Mouse (Mus musculus) R1 (cell line): ENCODE data around the gene Trabd.

Experiments used
- DNase-seq: peaks from one replicate; pipeline ENCODE4 v3.0.0-alpha.2; 2018; ENCODE audit warnings: low read depth, low spot score

Gene Trabd

DNA sequence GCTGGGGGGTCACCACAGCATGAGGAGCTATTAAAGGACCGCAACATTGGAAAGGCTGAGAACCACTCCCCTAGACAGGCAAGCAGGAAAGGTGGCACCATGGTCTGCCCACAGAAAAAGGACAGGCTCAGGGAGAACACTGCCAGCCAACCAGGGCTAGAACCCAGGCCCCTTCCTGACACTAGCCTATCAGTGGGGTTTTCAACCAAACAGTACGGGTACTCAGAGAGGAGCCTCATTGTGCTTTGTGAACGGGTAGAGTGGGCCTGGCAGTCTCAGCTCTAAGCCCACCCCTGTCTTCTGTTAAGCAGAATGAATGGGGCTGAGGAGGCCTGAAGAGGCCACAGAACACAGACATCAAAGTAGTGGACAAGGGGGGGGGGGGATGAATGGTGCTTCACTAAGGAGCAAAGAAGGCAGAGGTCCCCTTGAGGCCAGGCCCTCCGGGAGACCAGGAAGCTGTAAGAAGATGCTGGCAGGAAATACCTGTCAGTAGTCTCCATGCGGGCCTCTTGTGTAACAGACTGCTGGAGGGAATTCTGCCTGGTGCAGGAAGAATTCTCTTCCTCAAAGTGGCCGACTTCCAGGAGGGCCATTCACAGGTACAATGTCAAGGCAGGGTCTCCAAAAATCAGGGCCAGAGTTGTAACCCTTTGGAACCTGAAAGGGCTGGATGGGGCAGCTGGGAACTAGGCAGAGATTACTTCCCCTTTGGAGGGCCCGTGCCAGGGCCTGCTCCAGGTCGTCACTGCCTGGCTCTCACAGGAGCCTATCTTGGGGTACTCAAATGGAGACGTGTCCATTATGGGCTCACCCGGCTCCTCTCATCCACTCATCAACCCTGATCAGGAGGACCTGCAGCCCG lies at the start of gene Trabd:
Gene Trabd, plus strand, starts transcription at position 512 of the 865 bp plus-strand sequence.
- no peak for DNase-seq

DNA sequence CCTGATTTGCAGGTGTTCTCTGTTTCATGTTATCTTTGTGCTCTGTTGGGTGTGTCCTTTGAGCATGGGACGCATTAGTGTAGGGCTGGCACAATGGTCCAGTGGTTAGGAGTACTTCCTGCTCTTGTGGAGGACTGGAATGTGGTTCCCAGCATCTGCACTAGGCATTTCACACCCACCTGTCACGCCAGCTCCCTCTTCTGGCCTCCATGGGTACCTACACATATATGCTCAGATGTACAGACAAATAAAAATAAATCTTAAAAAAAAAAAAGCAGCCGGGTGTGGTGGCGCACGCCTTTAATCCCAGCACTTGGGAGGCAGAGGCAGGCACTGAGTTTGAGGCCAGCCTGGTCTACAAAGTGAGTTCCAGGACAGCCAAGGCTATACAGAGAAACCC lies 30.5 kb upstream of the Trabd start:
- peak; percentile 75 for DNase-seq

DNA sequence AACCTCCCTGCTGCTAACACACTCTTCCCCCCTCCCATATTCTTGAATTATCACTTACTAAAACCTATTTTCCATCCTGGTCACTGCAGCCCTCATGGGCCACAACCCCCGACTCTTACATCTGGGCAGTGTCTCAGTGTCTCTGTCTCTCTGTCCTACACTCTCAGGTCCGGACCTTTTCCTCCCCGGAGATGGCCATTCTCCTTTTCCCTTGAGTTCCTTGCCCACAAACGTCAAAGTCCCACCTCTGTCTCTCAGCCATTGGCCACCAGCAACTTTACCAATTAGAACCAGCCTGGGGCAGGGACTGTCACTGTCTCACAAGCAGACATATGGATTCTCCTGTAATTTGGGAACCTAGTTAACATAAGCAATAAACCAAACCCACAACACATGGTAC lies 28.6 kb upstream of the Trabd start:
- DNase-seq: no peak

DNA sequence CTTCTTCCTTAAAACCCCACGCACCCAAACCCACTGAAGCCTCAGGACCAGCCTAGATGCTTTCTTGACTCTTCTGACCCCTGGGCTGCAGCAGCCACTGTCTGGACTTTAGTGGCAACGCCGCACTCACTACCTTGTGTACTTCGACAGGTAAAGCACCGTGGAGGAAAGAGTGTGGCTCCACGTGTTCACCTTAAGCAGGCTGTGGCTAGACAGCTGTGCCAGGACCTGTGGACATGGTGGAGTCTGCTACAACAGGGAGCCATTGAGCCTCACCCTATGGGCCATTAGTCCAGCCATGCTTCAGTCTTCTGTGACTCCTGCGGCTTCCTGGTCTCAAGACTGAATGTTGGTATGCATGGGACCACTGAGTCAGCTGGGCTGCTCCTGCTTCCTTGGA lies 20.3 kb upstream of the Trabd start:
- no peak for DNase-seq

DNA sequence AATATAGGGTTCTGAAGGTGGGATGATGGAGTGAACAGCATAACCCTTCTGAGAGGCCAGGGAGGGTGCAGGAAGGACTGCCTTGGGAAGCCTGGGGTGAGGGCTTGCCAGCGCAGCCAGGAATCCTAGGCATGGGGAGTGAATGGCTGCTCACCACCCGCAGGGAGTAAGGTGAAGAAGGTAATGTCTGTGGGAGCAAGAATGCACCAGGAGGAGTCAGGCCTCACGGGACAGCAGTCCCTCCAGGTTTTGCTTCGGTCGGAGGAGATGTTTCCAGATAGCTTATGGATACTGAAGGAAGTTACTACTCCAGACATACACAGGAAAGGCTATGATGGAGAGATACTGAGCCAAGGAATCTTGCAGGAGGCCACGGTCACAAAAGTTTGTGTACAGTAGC lies 16.2 kb upstream of the Trabd start:
- no peak for DNase-seq

DNA sequence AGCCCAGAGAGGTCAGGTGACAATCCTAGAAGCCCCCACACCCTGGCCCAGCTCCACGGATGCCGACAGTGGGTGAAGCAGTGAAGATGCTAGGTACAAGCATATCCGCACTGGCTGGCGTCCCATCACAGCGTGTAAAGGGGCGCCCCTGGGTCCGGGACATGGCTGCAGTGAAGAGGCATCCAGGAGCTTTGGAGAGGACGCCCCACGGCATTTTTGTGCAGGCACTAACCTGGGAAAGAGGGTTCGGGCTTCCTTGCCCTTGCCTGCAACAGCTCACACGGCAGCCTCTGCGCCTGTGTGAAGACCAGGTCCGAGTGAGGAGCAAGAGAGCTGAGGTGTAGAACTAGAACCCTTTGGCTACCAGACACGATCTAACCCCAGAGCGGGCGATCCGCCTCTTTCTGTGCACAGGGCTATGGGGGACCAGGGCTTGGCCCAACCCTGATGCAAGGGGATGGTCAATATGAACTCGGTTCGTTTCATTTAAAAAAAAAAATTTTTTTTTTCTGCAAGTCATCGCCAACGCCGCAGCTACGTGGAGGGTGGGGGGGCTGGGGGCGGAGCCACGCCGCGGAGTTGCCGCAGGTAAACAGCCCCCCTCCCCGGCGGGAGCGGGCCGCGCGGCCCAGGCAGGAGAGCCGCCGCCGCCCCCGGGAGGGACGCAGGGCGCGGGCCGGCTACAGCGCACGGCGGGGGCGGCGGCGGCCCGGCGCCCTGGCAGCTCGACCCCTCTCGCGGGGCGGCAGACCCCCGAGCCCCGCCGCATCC lies 15.6 kb upstream of the Trabd start, which contains the start of gene Panx2:
Gene Panx2, plus strand, starts transcription at position 574 of the 771 bp plus-strand sequence.
- DNase-seq: peak; percentile 61

DNA sequence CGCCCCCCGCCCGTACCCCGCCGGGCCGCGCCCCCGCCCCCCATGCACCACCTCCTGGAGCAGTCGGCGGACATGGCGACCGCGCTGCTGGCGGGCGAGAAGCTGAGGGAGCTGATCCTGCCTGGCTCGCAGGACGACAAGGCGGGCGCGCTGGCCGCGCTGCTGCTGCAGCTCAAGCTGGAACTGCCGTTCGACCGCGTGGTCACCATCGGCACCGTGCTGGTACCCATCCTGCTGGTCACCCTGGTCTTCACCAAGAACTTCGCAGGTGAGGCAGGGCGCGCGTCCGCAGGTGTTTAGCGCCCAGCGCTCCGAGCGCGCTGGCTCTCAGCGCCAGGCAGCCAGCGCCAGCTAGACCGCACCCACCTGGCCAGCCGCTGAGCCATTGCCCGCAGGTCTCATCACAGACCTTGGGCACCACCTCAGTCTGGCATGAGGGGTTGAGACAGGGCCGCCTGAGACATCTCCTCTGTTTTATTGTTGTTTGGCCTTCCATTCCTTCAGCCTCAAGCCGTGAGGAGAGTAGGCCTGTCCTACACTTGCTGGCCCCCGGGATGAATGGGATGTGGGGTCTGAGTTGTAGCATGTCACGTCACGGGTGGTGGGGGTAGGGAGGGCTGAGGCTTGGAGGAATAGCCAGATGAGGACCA lies 14.8 kb upstream of the Trabd start:
- DNase-seq: peak; percentile 30

DNA sequence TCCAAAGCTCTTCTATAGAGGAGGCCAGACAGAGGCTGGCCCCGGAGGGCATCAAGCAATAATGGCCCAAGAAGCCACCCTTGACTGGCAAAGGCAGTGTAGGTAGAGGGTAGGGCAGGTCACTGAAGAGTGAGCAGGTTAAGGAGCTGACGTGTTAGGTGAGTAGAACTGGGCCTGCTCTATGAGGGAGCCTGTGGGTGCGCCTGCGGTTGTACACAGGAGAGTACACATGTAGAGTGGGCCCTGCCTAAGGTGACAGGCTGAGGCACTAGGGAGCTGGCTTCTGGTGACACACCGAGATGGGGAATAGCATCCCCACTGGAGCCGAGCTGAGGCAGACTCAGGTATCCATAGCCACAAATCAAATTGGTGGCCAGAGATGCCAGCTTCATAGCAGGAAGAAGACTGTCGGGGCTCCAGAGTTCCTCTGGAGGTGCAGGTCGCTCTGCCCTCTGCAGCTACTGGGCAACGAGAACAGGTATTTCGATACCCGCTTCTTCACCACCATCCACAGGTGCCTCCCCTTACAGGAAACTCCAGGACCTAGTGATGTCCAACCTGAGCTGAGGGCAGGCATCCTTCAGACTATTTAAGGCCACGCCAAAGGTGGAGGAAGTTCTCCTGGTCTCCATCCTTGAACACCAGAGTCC lies 14.0 kb upstream of the Trabd start:
- DNase-seq: no peak

DNA sequence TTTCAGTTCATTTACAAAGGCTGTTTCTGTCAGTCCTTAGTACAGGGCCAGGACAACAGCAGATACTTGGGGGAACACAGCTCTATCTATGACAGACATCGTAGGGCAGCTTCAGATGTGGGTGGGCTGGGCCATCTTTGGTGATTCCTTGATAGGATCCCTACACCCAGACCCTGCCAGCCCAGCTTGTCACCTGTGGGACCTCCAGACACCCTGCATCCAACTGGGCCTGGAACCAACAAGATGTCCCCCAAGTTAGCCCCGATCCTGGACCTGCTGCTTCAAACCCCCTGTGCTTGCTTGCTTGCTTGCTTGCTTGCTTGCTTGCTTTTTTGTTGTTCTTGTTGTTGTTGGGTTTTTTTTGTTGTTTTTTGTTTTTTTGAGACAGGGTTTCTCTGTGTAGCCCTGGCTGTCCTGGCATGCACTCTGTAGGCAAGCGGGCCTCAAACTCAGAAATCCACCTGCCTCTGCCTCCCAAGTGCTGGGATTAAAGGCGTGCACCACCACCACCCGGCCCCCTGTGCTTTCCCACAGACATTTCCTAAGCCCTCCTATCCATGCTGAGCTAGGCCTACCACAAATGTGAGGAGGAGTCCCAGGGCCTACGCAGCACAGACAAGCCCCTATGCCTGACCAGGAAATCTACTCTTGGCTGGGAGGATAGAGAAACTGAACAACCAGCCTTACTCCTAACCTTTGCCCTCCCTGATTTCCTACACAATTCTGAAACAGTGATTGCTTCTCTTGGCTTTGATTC lies 13.0 kb upstream of the Trabd start:
- DNase-seq: no peak

DNA sequence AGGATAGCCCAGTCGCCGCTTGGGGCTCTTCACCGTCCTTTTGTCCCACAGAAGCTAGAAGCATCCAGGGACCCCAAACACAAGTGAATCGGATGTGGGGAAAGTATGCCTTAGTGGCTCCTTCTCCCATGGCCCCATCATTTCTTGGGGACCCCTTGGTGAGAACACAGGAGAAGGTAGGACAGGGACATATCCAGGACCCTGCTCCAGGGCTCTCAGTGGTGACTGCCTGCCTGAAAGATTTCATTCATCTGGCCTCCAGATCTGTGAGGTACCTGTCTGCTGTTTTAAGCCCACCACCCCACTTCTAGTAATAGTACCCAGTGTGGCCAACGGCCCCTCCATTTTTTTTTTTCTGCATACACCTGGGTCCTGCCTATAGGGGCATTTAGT lies 12.4 kb upstream of the Trabd start:
- DNase-seq: no peak

DNA sequence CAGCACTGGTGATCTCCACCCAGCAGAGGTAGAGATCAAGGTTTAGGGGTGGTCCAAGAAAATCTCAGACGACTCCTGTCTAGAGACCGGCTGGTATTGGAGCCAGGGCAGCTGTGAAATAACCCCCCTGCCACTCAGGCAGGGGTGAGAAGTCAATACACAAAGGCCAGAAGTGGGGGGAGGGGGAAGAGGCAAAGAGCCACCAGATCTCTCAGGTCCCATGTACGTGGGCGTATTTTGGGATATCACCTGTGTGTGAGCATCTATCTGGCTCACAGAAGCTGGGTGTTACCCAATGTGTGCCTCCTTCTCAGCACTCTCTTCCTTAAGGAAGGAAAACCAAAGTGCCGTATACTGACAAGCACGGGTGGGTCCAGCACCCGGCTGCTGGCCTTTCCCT lies 11.9 kb upstream of the Trabd start:
- DNase-seq: no peak

DNA sequence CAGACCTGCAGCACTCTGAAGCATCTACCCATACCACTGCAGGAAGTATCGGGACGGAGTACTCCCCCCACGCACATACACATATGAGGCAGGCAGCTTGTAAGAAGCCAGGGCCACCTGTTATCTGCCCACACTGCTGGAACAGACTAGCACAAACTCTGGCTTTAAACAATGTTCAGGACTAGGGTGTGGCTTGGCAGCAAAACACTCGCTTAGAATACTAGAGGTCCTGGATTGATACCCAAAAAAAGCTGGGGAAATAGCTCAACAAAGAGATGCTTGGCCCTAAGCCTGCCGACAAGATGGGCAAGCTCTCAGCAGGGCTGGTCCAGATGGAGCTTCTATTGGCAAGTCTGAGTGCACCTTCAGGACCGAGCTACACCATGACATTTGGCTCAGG lies 11.4 kb upstream of the Trabd start:
- no peak for DNase-seq

DNA sequence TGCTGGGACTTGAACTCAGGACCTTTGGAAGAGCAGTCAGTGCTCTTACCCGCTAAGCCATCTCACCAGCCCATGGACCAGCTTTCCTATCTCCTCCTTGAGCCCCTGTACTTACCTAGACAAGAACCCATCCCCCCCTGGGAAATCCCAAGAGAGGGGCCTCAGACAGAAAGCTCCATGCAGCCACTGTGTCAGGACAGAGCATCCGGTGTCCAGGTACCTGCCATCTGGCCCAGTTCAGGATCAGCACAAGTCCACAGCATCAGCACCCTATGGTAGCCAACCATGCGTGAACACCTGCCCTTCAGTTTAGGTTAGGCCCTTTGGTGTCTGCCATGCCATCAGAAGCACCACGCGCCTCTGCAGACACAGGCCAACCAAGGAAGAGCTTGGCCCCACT lies 10.0 kb upstream of the Trabd start:
- no peak for DNase-seq

DNA sequence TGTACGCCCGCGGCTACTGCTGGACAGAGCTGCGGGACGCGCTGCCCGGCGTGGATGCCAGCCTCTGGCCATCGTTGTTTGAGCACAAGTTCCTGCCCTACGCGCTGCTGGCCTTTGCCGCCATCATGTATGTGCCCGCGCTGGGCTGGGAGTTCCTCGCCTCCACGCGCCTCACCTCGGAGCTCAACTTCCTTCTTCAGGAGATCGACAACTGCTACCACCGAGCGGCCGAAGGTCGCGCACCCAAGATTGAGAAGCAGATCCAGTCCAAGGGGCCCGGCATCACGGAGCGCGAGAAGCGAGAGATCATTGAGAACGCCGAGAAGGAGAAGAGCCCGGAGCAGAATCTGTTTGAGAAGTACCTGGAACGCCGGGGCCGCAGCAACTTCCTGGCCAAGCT lies 7.3 kb upstream of the Trabd start:
- peak; percentile 27 for DNase-seq

DNA sequence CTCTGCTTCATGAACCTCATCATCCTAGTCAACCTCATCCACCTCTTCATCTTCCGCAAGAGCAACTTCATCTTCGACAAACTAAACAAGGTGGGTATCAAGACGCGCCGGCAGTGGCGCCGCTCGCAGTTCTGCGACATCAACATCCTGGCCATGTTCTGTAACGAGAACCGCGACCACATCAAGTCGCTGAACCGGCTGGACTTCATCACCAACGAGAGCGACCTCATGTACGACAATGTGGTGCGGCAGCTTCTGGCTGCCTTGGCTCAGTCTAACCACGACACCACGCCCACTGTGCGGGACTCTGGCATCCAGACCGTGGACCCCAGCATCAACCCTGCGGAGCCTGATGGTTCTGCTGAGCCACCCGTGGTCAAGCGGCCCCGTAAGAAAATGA lies 6.7 kb upstream of the Trabd start:
- peak; percentile 27 for DNase-seq

DNA sequence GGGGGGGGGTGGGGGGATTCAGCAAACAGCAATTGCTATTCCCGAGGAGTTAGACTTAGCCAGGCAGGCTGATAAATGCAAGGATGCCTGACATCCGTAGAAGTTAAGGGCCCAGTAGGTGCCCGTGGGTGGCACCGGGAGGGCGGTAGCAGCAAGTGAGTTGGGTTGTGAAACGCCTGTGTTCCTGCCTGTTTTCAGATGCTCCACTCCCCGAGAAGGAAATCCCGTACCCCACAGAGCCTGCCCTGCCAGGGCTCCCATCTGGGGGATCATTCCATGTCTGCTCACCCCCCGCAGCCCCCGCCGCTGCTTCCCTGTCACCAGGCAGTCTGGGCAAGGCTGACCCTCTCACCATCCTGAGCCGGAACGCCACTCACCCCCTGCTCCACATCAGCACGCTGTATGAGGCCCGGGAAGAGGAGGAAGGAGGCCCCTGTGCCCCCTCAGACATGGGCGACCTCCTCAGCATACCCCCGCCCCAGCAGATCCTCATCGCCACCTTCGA lies 5.5 kb upstream of the Trabd start:
- DNase-seq: no peak

DNA sequence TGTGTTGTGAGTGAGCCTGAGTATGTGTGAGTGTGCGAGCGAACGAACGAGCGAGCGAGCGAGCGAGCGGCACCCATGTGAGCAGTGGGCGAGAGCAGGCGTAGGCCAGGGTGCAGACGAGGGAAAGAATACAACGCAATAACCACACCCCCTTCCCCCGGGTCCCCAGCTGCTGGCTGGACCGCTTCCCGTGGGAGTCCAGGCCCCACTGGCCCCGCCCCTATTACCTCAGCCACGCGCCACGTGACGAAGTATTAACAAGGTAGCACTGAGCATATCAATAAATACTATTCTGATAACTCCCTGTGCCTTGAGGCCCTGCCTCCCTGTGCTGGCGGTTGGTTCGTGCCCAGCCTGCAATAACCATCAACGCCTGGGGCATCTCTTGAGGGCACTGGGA lies 4.3 kb upstream of the Trabd start:
- DNase-seq: peak; percentile 26

DNA sequence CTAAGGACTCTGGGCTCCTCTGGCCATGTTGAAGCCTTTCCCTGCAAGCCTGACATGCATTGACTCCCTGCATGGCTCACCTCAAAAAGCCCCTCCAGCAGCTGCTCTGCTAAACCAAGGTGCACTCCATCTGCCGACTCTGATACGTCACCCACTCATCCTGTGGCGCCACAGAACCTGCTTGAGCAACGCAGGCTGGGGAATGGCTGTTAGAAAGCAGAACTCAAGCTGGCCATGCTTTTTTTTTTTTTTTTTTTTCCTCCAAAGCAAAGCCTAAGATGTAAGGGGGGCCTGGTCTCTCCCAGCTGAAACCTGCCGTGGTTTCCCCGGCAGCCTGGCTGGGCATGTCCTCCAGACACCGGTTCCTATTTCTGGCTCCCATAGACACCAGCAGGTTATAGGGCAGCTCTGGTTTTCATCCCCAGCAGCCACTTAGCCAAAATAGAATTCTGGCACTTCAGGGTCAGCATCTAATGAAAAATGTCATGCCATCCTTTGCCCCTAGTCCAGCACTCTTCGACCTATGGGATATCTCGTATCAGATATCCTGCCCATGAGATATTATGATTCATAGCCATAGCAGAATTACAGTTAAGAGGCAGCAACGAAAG lies 826 bp upstream of the Trabd start:
- no peak for DNase-seq

DNA sequence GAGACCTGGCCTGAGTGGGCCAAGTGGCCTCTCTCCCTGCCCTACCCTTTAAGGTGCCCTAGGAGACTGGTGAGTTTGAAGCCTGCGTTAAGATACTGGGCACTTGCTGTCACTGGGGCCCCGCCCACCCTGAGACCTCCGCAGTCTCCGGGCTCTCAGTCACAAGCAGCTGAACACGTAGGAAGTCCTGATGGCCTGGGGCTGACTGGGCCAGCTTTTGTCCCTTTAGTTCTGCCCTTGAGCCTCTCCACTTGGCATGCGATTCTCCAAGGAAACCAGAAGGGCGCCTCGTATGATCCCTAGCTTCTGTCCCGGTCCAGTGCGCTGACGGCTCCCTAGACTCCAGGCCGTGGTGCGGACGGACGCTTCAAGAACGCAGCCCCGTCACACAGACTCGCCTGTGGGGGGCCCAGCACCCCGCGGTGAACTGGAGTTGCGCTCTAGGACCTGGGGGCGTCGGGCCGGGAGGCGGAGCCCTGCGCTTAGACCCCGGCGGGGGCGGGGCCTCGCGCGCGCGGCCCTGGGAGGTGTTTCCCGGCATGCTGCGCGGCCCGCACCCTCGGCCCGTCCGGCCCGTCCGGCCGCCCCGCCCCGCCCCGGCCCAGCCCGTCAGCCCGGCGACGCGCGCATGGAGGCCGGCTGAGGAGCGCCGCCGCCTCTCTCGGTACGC lies 689 bp downstream of the Trabd start:
- DNase-seq: peak; percentile 72

DNA sequence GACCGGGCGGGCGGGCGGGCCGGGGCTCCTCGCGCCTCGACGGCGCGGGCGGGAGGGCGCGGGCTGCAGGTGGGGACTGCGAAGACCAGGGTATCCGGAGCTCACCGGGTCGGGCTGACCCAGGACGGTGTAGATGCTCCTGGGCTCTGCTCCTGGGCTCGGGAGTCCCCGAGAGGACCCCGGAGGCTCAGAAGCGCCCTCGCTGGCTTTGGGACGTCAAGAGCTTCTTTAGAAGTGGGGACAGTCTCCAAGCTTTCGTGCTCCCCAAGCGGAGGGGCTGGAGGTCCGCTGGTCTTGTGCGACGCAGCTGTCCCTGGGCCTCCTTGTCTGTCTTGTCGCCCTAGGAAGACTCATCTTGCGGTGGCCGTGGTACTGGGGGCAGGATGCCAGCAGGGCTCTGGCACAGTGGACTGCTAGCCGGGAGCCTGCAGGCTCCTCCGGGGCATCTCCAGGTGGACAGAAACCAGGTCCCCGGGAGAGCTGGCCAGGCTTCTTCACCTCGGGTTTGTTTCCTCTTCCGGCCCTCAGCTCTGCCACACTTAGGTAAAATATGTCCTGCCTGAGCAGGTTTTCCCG lies 1.3 kb downstream of the Trabd start:
- peak; percentile 15 for DNase-seq
